Mouse (Mus musculus) limb, embryonic 14.5 days (tissue): ENCODE results near the gene Padi1. TPM values are rescaled to one million over a fixed set of nuclear protein-coding genes. Genes with fewer than 3 reads are reported as not detected.
A peak's percentile ranks its signal among the peaks of the same experiment; 100 is the strongest.

Experiments
- ATAC-seq: fragments of 200-750 bp; cut with Nextera tagmentation; 2 replicates; pipeline ENCODE4 v1.8.0; 2017; ENCODE audit warnings: low read depth, moderate number of reproducible peaks, moderate TSS enrichment; ENCODE audit not compliant: low FRiP score
- DNase-seq: peaks from one replicate; pipeline ENCODE4 v3.0.0-alpha.2; 2015; ENCODE audit warnings: low spot score
- H3K27ac ChIP-seq: fragments of 300-500 bp; sonication (generic); replicated peaks from 2 replicates; pipeline ENCODE4 v1.5.1; 2014; ENCODE audit warnings: low read depth, mild to moderate bottlenecking, low read length, moderate library complexity, mixed read lengths
- H3K27me3 ChIP-seq: fragments of 300-500 bp; sonication (generic); 2 replicates; pipeline ENCODE4 v1.6.1; 2014; ENCODE audit warnings: low read length, mixed read lengths; ENCODE audit not compliant: control insufficient read depth, insufficient read depth
- H3K36me3 ChIP-seq: fragments of 300-500 bp; sonication (generic); 2 replicates; pipeline ENCODE4 v1.6.1; 2014; ENCODE audit warnings: mild to moderate bottlenecking, low read length, moderate library complexity, mixed read lengths; ENCODE audit not compliant: control insufficient read depth, insufficient read depth
- H3K4me1 ChIP-seq: fragments of 300-500 bp; sonication (generic); 2 replicates; pipeline ENCODE4 v1.6.1; 2014; ENCODE audit warnings: antibody characterized with exemption, low read length, mixed read lengths; ENCODE audit not compliant: control insufficient read depth, insufficient read depth
- H3K4me2 ChIP-seq: fragments of 300-500 bp; sonication (generic); replicated peaks from 2 replicates; pipeline ENCODE4 v1.6.1; 2014; ENCODE audit warnings: low read depth, mild to moderate bottlenecking, low read length, moderate library complexity; ENCODE audit not compliant: severe bottlenecking
- H3K4me3 ChIP-seq: fragments of 300-500 bp; sonication (generic); replicated peaks from 2 replicates; pipeline ENCODE4 v1.5.1; 2014; ENCODE audit warnings: low read length
- H3K9ac ChIP-seq: fragments of 300-500 bp; sonication (generic); 2 replicates; pipeline ENCODE4 v1.6.1; 2014; ENCODE audit warnings: mild to moderate bottlenecking, low read depth, low read length, moderate library complexity; ENCODE audit not compliant: severe bottlenecking
- H3K9me3 ChIP-seq: fragments of 300-500 bp; sonication (generic); 2 replicates; pipeline ENCODE4 v1.6.1; 2016; ENCODE audit warnings: low read length; ENCODE audit not compliant: control insufficient read depth
- POLR2A ChIP-seq: fragments of 200-500 bp; IDR thresholded peaks from 2 replicates; pipeline ENCODE4 v1.8.0; 2012; ENCODE audit warnings: inconsistent platforms, mild to moderate bottlenecking, moderate library complexity, borderline replicate concordance; ENCODE audit not compliant: insufficient read depth, insufficient read length; ENCODE audit errors: extremely low read depth
- WGBS: fragments of 180-500 bp; shearing (Covaris S2); extraction: QIAGEN DNeasy Blood & Tissue Kit; methylation state at CpG from one replicate; pipeline ENCODE4 v1.1.7; 2014; 5-methylcytosine and 5-hydroxymethylcytosine counted together
- polyA plus RNA-seq, 2 experiments: library from polyadenylated mRNA; depleted of rRNA in 1 of 2; stranded (reverse) in 1 of 2; unstranded in 1 of 2; fragments of >200 nt; fragmentation: Nextera tagmentation in 1 of 2; extraction: Ambion mirVana in 1 of 2; gene quantifications; 2 replicates each; pipeline versions ENCODE4 v1.2.1 to v1.2.3; 2012 to 2014

The Padi1 gene
- polyA plus RNA-seq (2012; rRNA removed) (0.19 and 0.25 TPM in 2 replicates), polyA plus RNA-seq (2014; fragmentation: Nextera tagmentation; extraction: Ambion mirVana) (0.10 and 0.12 TPM in 2 replicates)

GRCm38 (mm10) chr4:140845666-140846065, at the start of gene Padi1:
Gene Padi1 (minus strand): TSS chr4:140845778.
- peak; percentile 25 for DNase-seq
- ATAC-seq, result no peak
- no peaks in the 10 kb centered on the region for H3K36me3 ChIP-seq
- H3K27ac ChIP-seq, result no peak within 1 kb of the TSS
- no peak within 1 kb of the TSS for H3K4me3 ChIP-seq
- H3K4me2 ChIP-seq, result no peak within 1 kb of the TSS
- no peak for TF ChIP-seq POLR2A
- no peaks in the 10 kb centered on the region for H3K9me3 ChIP-seq
- 61% methylated on average over 6 of the region's 6 CpGs for WGBS
- no peaks in the 10 kb centered on the region for H3K27me3 ChIP-seq
- H3K9ac ChIP-seq, result no peak within 1 kb of the TSS
- peaks cover 7% of the 10 kb centered on the region; the same call in 1 of the 2 replicates for H3K4me1 ChIP-seq

GRCm38 (mm10) chr4:140892163-140892530, 46.6 kb upstream of the Padi1 start:
- H3K27ac ChIP-seq, result no peak overlapping the region
- 56% methylated on average over 1 of the region's 1 CpGs for WGBS
- ATAC-seq, result no peak
- TF ChIP-seq POLR2A, result no peak
- H3K4me2 ChIP-seq, result no peak overlapping the region
- no peaks in the 10 kb centered on the region for H3K4me1 ChIP-seq
- peaks cover 7% of the 10 kb centered on the region; the same call in 1 of the 2 replicates for H3K9me3 ChIP-seq
- H3K4me3 ChIP-seq, result no peak overlapping the region
- H3K27me3 ChIP-seq, result no peaks in the 10 kb centered on the region
- no peak for DNase-seq
- H3K36me3 ChIP-seq, result no peaks in the 10 kb centered on the region
- H3K9ac ChIP-seq, result no peak overlapping the region

GRCm38 (mm10) chr4:140891525-140892162, 46.1 kb upstream of the Padi1 start:
- ATAC-seq, result no peak
- Histone ChIP-seq H3K4me3 (no peak overlapping the region), H3K4me1 (no peaks in the 10 kb centered on the region), H3K36me3 (no peaks in the 10 kb centered on the region), H3K9me3 (peaks cover 7% of the 10 kb centered on the region; the same call in 1 of the 2 replicates), H3K27ac (no peak overlapping the region), H3K27me3 (no peaks in the 10 kb centered on the region), H3K9ac (no peak overlapping the region), H3K4me2 (no peak overlapping the region)
- no peak for DNase-seq
- 93% methylated on average over 14 of the region's 14 CpGs for WGBS
- no peak for TF ChIP-seq POLR2A

GRCm38 (mm10) chr4:140883852-140884251, 38.3 kb upstream of the Padi1 start:
- 0 out of 2 replicates have a peak, but pooled peaks cover 5% of the 10 kb centered on the region for H3K9me3 ChIP-seq
- no peak for TF ChIP-seq POLR2A
- 36% methylated on average over 4 of the region's 4 CpGs for WGBS
- H3K27me3 ChIP-seq, result no peaks in the 10 kb centered on the region
- DNase-seq, result no peak
- ATAC-seq, result no peak
- H3K27ac ChIP-seq, result no peak overlapping the region
- no peak overlapping the region for H3K4me2 ChIP-seq
- H3K36me3 ChIP-seq, result no peaks in the 10 kb centered on the region
- no peak overlapping the region; the same call in 1 of the 2 replicates for H3K9ac ChIP-seq
- H3K4me1 ChIP-seq, result no peaks in the 10 kb centered on the region
- H3K4me3 ChIP-seq, result no peak overlapping the region

- no peak overlapping the region for H3K4me3 ChIP-seq
- H3K27me3 ChIP-seq, result no peaks in the 10 kb centered on the region
- DNase-seq (no peak), ATAC-seq (no peak)
- H3K9ac ChIP-seq, result no peak overlapping the region
- H3K9me3 ChIP-seq, result 0 out of 2 replicates have a peak, but pooled peaks cover 5% of the 10 kb centered on the region
- WGBS, result 95% methylated on average over 3 of the region's 3 CpGs
- no peak overlapping the region for H3K27ac ChIP-seq
- no peaks in the 10 kb centered on the region for H3K36me3 ChIP-seq
- no peak overlapping the region for H3K4me2 ChIP-seq
- TF ChIP-seq POLR2A, result no peak
- no peaks in the 10 kb centered on the region for H3K4me1 ChIP-seq
Observed at GRCm38 (mm10) chr4:140882981-140883380, 37.4 kb upstream of the Padi1 start.
